Mouse (Mus musculus) kidney, embryonic 15.5 days (tissue): ENCODE data around the gene Mall. TPM values are rescaled to one million over a fixed set of nuclear protein-coding genes. Genes with fewer than 3 reads are reported as not detected.

Source experiments
- ATAC-seq: fragments of 200-750 bp; cut with Nextera tagmentation; replicated peaks from 2 replicates; pipeline ENCODE4 v1.8.0; 2017; ENCODE audit warnings: moderate TSS enrichment; ENCODE audit not compliant: low FRiP score
- H3K27ac ChIP-seq: fragments of 300-500 bp; sonication (generic); 2 replicates; pipeline ENCODE4 v1.5.1; 2015; ENCODE audit warnings: mild to moderate bottlenecking, inconsistent platforms
- H3K27me3 ChIP-seq: fragments of 300-500 bp; sonication (generic); 2 replicates; pipeline ENCODE4 v1.6.1; 2015; ENCODE audit warnings: inconsistent platforms
- H3K36me3 ChIP-seq: fragments of 300-500 bp; sonication (generic); 2 replicates; pipeline ENCODE4 v1.6.1; 2015; ENCODE audit warnings: inconsistent platforms
- H3K4me1 ChIP-seq: fragments of 300-500 bp; sonication (generic); 2 replicates; pipeline ENCODE4 v1.6.1; 2015; ENCODE audit warnings: inconsistent platforms
- H3K4me2 ChIP-seq: fragments of 300-500 bp; sonication (generic); 2 replicates; pipeline ENCODE4 v1.6.1; 2015; ENCODE audit warnings: moderate library complexity, mild to moderate bottlenecking, inconsistent platforms
- H3K4me3 ChIP-seq: fragments of 300-500 bp; sonication (generic); replicated peaks from 2 replicates; pipeline ENCODE4 v1.5.1; 2015; ENCODE audit warnings: mild to moderate bottlenecking, inconsistent platforms
- H3K9ac ChIP-seq: fragments of 300-500 bp; sonication (generic); 2 replicates; pipeline ENCODE4 v1.6.1; 2015; ENCODE audit warnings: mild to moderate bottlenecking, inconsistent platforms
- H3K9me3 ChIP-seq: fragments of 300-500 bp; sonication (generic); replicated peaks from 2 replicates; pipeline ENCODE4 v1.6.1; 2016; ENCODE audit warnings: inconsistent platforms
- WGBS: fragments of 180-500 bp; shearing (Covaris S2); methylation state at CpG from one replicate; pipeline ENCODE4 v1.1.7; 2015; ENCODE audit warnings: mixed read lengths; 5-methylcytosine and 5-hydroxymethylcytosine counted together
- polyA plus RNA-seq: library from polyadenylated mRNA; unstranded; fragments of >200 nt; fragmentation: Nextera tagmentation; extraction: Ambion mirVana; gene quantifications from 2 replicates; pipeline ENCODE4 v1.2.1, GENCODE M21; 2015

Gene Mall
- polyA plus RNA-seq = 3.0 and 3.4 TPM in 2 replicates

GRCm38 (mm10) chr2:127729671-127730070 lies at the start of gene Mall:
Gene Mall (minus strand): TSS chr2:127729932.
- no peak within 1 kb of the TSS for H3K27ac ChIP-seq
- no peak; the same call in 1 of the 2 replicates for ATAC-seq
- H3K9ac ChIP-seq = peak within 1 kb of the TSS; percentile 41; the same call in 1 of the 2 replicates
- H3K4me3 ChIP-seq = peak within 1 kb of the TSS; percentile 28
- WGBS = 2% methylated on average over 26 of the region's 26 CpGs
- H3K4me2 ChIP-seq = peak within 1 kb of the TSS; percentile 59
- H3K4me1 ChIP-seq = peaks cover 22% of the 10 kb centered on the region
- no peaks in the 10 kb centered on the region for H3K9me3 ChIP-seq
- H3K27me3 ChIP-seq = peaks cover 9% of the 10 kb centered on the region; the same call in 1 of the 2 replicates
- no peaks in the 10 kb centered on the region for H3K36me3 ChIP-seq

GRCm38 (mm10) chr2:127778451-127778850 lies 48.7 kb upstream of the Mall start:
- ATAC-seq = no peak
- no peak overlapping the region for H3K27ac ChIP-seq
- no peak overlapping the region for H3K9ac ChIP-seq
- no peaks in the 10 kb centered on the region for H3K9me3 ChIP-seq
- H3K4me1 ChIP-seq = peaks cover 5% of the 10 kb centered on the region; the same call in 1 of the 2 replicates
- H3K4me3 ChIP-seq = no peak overlapping the region
- WGBS = 83% methylated on average over 5 of the region's 5 CpGs
- H3K36me3 ChIP-seq = peaks cover 30% of the 10 kb centered on the region
- H3K4me2 ChIP-seq = no peak overlapping the region
- H3K27me3 ChIP-seq = no peaks in the 10 kb centered on the region

DNA sequence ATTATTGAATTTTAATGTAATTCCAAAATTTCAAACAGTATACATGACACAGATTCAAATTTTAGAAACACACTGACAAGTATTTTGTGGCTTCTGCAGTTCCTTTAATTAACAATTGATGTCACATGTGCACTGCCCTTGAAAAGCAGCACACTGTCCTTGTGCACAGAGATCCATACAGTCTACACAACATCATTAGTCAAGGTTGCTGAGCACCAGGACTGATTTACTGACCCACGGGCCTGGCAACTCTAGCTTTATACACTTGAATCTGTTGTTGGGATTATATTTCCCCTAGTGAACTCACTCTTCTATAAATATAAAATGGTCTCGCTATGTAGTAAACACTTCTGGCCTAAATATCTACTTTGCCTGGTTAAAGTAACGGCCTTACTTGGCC lies 45.3 kb upstream of the Mall start:
- peaks cover 5% of the 10 kb centered on the region; the same call in 1 of the 2 replicates for H3K4me1 ChIP-seq
- H3K27ac ChIP-seq = no peak overlapping the region
- no peak for ATAC-seq
- H3K27me3 ChIP-seq = no peaks in the 10 kb centered on the region
- H3K36me3 ChIP-seq = peaks cover 41% of the 10 kb centered on the region
- no peak overlapping the region for H3K4me3 ChIP-seq
- H3K4me2 ChIP-seq = no peak overlapping the region
- WGBS = 65% methylated on average over 3 of the region's 3 CpGs
- H3K9me3 ChIP-seq = no peaks in the 10 kb centered on the region
- H3K9ac ChIP-seq = no peak overlapping the region

GRCm38 (mm10) chr2:127774578-127774941 lies 44.8 kb upstream of the Mall start:
- Histone ChIP-seq H3K27ac (no peak overlapping the region), H3K27me3 (no peaks in the 10 kb centered on the region), H3K9me3 (no peaks in the 10 kb centered on the region), H3K4me3 (no peak overlapping the region), H3K4me1 (peaks cover 5% of the 10 kb centered on the region; the same call in 1 of the 2 replicates), H3K4me2 (no peak overlapping the region), H3K9ac (no peak overlapping the region), H3K36me3 (peaks cover 42% of the 10 kb centered on the region)
- WGBS = 41% methylated on average over 1 of the region's 1 CpGs
- ATAC-seq = no peak

DNA sequence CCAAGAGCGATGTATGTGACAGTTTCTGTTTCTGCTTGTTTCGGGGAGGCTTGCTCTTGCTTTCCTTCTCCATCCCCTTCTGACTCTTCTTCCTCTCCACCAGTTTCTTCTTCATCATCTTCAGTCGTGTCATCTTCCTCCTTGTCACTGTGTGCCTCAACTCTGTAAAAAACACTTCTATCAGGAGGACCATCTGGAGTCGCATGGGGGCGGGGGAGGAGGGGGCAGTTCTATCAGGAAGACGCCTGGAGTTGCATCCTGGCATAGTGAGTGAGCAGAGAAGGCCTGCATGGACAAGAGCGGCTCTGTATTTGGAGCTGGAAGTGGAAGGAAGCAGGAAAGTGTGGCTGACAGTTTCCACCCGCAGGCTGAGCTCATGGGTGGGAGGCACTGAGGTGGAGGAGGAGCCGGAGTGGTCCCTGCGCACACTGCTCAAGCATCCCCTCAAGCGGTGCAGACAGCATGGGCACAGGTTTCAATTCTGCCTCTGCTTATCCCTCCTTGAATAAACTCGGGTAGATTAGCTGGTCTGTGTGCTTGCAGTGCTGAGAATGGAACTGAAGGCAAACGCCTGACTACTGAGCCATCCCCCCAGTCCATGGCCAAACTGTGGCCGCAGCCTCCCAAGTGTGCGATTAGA lies 44.3 kb upstream of the Mall start:
- H3K4me2 ChIP-seq = no peak overlapping the region
- H3K9ac ChIP-seq = no peak overlapping the region
- H3K27ac ChIP-seq = no peak overlapping the region
- no peaks in the 10 kb centered on the region for H3K9me3 ChIP-seq
- H3K27me3 ChIP-seq = no peaks in the 10 kb centered on the region
- peak; percentile 18; the same call in 1 of the 2 replicates for ATAC-seq
- no peak overlapping the region for H3K4me3 ChIP-seq
- H3K36me3 ChIP-seq = peaks cover 47% of the 10 kb centered on the region
- peaks cover 5% of the 10 kb centered on the region; the same call in 1 of the 2 replicates for H3K4me1 ChIP-seq
- 57% methylated on average over 15 of the region's 15 CpGs for WGBS

DNA sequence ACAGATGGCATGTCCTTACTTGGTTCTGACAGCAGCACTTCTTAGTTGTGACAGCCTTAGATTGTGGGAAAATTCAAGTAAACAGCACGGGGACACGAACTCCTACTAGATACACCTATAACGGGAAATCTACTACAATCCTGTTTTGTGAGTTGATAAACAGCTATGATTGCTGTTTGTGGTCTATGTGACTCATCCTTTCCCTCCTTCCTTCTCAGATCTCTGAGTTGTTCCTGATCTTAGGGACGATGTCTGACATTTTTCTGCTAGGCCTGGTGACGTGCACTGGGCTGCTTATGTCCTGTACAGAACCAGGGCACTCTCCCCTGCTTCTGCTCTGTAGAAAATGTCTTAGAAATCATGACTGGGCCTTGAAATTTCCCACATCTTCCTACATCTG lies 31.9 kb upstream of the Mall start:
- Histone ChIP-seq H3K27me3 (no peaks in the 10 kb centered on the region), H3K9me3 (no peaks in the 10 kb centered on the region), H3K27ac (no peak overlapping the region), H3K9ac (no peak overlapping the region), H3K4me1 (peaks cover 13% of the 10 kb centered on the region), H3K36me3 (peaks cover 56% of the 10 kb centered on the region), H3K4me3 (no peak overlapping the region), H3K4me2 (no peak overlapping the region)
- WGBS = 94% methylated on average over 5 of the region's 5 CpGs
- no peak for ATAC-seq

DNA sequence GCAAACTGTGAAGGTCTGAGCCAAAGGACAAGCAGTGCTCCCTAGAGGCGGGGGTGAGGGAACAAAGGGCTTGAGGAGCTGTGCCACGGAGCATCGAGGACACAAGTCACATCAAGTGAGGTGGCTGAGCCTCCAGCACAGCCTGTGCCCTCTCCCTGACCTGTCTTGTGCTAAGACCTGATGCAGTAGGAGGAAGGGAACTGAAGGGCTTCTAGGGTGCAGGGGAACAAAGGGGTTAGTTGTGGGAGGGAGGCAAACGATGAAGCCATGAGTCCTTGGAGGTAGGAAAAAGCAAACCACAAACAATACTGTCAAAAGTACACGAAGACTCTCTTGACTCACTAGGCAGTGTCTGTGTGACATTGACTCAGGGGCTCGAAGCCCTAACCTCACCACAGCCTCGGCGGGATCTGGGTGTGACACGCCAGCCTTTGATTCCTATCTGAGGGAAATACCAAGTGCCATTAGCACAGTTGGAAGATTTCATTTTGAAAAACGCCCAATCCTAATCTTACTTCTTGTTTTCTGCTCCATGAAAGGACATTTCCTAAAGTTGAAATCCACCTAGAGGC lies 30.8 kb upstream of the Mall start:
- H3K36me3 ChIP-seq = peaks cover 58% of the 10 kb centered on the region
- 78% methylated on average over 10 of the region's 10 CpGs for WGBS
- no peaks in the 10 kb centered on the region for H3K27me3 ChIP-seq
- no peak overlapping the region for H3K9ac ChIP-seq
- peaks cover 13% of the 10 kb centered on the region for H3K4me1 ChIP-seq
- H3K27ac ChIP-seq = no peak overlapping the region
- no peak overlapping the region for H3K4me2 ChIP-seq
- H3K4me3 ChIP-seq = no peak overlapping the region
- no peak for ATAC-seq
- H3K9me3 ChIP-seq = no peaks in the 10 kb centered on the region

DNA sequence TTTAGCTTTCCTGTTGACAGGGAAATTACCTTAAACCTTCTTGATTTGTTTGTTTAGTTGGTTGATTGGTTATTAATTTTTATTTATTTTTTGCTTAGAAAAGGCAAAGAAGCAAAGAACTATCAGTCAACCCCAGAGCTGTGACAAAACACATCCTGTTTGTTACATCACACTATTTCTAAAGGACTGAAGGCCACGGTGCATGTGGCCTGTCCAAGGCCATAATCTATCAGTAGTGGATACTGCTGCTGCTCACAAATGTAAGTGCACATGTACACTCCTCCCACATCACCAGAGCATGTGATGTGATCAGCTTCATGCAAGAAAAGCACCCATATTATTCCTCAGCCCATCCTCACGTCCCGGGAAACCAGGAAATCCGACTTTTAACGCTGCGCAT lies 30.3 kb upstream of the Mall start:
- H3K36me3 ChIP-seq = peaks cover 59% of the 10 kb centered on the region
- no peak overlapping the region for H3K4me3 ChIP-seq
- H3K9me3 ChIP-seq = no peaks in the 10 kb centered on the region
- H3K4me2 ChIP-seq = no peak overlapping the region
- 91% methylated on average over 6 of the region's 6 CpGs for WGBS
- ATAC-seq = no peak
- H3K27me3 ChIP-seq = no peaks in the 10 kb centered on the region
- H3K9ac ChIP-seq = no peak overlapping the region
- no peak overlapping the region for H3K27ac ChIP-seq
- peaks cover 13% of the 10 kb centered on the region for H3K4me1 ChIP-seq

GRCm38 (mm10) chr2:127759157-127759880 lies 29.6 kb upstream of the Mall start:
- Histone ChIP-seq H3K9ac (no peak overlapping the region), H3K9me3 (no peaks in the 10 kb centered on the region), H3K4me3 (no peak overlapping the region), H3K4me1 (peaks cover 13% of the 10 kb centered on the region), H3K27me3 (no peaks in the 10 kb centered on the region), H3K36me3 (peaks cover 56% of the 10 kb centered on the region), H3K4me2 (no peak overlapping the region), H3K27ac (no peak overlapping the region)
- ATAC-seq = no peak
- WGBS = 88% methylated on average over 5 of the region's 5 CpGs

DNA sequence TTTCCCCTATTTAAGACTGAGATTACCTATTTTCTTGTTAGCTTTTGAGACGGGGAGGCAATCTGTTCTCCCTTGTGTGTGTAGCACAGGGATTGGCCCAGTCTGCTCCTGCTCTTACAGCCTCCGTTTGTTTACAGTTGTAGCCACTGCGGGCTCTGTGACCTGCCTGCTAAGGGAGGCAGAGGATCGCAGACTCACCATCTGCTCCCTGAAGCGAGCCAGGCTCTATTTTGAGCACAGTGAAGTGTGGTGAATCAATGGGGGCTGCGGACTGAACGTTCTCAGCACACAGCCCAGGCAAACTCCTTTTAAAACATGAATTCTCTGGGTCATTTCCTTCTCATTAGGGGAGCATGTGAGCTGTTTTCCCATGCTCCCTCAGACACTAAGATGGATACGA lies 27.4 kb upstream of the Mall start:
- Histone ChIP-seq H3K4me2 (no peak overlapping the region), H3K36me3 (peaks cover 41% of the 10 kb centered on the region), H3K9ac (no peak overlapping the region), H3K4me3 (no peak overlapping the region), H3K27me3 (no peaks in the 10 kb centered on the region), H3K9me3 (no peaks in the 10 kb centered on the region), H3K27ac (peak overlapping the region; percentile 51; the same call in 1 of the 2 replicates), H3K4me1 (peaks cover 13% of the 10 kb centered on the region)
- WGBS = 16% methylated on average over 8 of the region's 8 CpGs
- ATAC-seq = peak; percentile 85

- no peaks in the 10 kb centered on the region for H3K27me3 ChIP-seq
- H3K9me3 ChIP-seq = no peaks in the 10 kb centered on the region
- H3K36me3 ChIP-seq = peaks cover 13% of the 10 kb centered on the region
- no peak overlapping the region for H3K9ac ChIP-seq
- H3K4me3 ChIP-seq = no peak overlapping the region
- ATAC-seq = no peak
- no peak overlapping the region for H3K4me2 ChIP-seq
- WGBS = 91% methylated on average over 4 of the region's 4 CpGs
- peaks cover 13% of the 10 kb centered on the region for H3K4me1 ChIP-seq
- no peak overlapping the region for H3K27ac ChIP-seq
Observed at GRCm38 (mm10) chr2:127754113-127754512, 24.4 kb upstream of the Mall start.
